Mouse (Mus musculus): ENCODE data around the gene Robo2.

The Robo2 gene

DNA sequence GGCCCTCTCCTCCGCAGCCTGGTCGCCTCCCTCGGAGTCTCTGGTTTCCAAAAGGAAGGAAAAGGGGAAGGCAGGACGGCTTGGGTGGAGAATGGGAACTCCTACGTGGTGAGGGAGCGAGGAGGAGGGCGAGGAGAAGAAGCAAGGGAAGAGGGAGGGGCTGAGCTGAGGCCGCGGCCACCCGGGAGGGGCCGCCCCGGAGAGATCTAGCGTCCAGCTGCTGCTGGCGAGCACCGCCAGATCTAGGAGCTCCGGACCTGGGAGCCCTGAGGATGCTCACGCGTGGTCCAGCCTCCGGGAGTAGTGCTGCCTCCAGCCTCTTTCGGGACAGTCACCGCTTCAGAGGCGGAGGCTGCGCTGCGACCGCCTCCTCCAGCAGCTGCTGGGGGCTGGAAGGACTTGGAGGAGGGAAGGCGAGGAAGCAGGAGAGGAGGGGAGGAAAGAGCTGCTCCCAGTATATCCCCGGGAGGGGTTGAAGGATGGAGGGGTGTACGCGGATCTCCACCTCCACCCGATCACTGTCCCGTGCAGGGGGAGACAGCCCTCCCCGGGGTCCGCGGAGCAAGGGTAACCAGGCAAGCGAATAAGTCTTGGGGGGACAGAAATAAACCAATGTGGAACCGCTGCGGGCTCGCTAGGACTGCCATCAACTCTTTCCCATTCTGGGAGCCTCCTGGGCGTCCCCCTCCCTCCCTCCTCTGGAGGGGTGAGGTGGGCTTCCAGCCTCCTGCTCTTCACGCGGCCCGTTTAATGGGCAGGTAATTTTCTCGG lies at the start of gene Robo2:
Gene Robo2, minus strand, starts transcription at position 345 of the 771 bp plus-strand sequence.
- DNase-seq = peak; percentile 32

DNA sequence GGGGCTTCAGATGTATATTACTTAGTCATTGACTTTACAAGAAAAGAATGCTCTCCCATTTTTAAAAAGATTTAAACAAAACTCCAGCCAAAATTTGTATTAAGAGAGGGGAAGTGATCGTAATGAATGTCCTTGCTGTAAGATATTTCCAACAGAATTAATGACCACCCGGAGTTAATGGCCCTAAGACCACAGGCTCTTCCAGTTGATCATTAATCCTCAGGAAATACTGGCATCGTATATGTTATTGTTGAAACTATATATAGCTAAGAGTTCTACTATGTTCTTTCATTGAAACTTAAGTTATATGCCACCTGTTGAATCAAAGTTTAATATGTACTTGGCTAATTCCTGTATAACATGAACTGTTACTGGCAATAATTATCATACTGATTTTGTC lies 46.5 kb upstream of the Robo2 start:
- no peak for DNase-seq

DNA sequence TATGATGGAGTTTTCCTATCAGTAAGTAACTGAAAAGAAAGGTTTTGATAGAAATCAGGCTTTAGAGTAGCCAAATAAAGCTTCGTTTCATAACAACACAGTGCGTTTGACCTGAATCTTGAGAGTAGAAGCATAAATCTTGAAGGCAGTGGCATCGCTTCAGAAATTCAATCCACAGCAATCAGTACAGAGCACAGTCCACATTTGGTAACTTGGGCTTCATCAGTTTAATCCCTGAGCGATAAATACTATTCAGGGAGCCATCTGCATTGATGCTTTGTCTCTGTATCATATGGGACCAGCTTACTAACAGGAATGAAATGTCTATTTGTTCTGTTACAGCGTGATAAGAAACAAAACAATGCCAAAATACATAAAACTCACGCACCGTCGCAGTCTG lies 46.1 kb upstream of the Robo2 start:
- DNase-seq = no peak

DNA sequence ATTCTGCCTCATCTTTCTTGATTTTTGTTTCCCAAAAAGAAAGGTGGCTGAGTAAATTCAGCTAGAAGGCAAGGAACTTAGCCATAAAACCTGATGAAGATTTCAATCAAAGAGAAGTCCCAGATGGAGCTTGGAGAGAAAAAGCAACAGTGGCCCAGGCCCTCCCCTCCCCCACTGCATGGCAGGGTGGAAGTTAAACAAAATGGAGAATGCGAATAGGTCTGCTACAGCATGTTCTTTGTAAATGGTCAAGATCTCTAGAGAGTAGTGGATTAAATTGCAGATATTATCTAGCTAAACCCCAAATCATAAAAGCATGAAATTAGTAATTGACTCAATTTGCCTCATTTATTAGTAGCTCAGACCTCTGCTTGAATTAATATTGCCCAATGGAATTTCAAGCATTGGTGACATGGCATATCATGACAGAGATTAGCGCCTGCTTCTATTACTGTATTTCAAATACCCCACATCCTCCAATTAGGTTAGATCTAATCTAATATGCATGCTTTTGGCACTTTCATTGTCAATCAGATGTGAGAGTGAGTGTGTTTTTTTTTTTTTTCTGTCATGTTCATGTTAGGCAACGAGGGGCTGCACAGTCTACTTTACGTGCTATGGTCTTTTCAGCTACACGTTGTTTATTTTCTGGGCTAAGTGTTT lies 45.3 kb upstream of the Robo2 start:
- no peak for DNase-seq

DNA sequence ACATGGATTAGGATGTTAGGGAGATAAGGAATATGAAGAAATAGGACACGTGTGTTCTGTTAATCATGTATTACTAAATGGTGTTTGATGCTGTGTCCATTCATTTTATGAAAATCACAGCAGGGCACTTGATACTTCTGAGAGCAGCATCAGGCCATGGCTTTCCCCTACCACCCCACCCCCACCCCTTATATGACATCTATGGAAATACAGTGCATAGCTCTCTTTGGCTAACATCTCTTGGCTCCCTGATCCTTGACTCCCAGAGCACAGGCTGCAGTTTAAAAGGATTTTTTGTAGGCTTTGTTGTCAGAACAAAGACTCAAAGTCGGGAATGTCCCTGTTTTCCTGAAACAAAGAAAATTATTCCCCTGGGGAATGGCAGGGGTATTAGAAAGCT lies 43.6 kb upstream of the Robo2 start:
- DNase-seq = no peak

DNA sequence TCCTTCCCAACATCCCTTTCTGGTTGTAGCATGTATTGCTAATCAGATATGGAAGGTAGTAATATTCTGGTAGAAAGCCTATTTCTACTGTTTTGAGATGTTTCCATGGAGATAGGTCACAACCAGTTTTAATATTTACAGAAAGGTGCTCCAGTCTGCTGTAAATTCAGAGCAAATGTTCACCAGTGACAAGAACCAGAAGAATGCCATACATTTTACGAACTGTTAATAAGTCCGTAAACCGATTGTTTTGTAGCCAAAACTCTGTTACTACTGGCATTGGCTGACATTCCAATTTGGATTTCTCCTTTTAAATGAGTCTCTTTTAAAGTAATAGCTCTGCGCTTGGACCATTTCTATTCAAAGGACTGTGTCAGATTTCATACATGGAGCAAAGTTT lies 36.4 kb upstream of the Robo2 start:
- DNase-seq = no peak

DNA sequence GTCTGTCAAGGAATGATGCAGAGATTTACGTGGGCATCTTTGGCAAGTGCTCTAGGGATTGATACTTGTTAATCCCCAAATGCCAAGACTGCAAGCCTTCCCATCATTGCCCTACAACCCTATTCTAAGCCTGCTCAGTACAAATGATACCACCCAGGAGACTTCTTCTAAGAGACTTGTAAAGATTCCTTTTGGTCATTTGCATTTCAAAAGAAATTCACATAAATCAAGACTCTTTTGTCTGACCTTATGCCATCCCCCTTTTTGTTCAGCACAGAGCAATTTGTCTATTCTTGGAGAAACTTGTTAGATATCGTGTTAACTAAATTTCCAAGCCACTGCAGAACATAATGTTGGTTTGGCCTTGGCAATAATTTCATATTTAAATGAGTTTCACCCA lies 15.4 kb upstream of the Robo2 start:
- DNase-seq = no peak

DNA sequence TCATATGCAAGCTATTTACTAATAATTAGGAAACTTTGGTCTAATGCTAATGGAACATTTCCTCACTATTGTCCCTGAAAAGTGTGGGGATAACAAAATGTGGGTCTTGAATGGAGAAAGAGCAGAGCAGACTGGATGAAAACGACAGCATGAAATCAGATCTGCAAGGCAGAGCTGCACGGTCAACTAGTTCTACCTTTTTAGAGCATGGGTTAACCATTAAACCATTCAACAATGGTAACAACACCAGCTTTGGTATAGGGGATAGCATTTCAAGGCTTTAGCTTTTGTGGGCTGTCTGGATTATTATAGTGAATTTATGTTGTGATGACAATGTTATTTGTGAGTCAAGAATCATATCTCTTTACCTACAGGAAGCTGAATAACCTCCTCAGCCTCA lies 8.7 kb upstream of the Robo2 start:
- no peak for DNase-seq

DNA sequence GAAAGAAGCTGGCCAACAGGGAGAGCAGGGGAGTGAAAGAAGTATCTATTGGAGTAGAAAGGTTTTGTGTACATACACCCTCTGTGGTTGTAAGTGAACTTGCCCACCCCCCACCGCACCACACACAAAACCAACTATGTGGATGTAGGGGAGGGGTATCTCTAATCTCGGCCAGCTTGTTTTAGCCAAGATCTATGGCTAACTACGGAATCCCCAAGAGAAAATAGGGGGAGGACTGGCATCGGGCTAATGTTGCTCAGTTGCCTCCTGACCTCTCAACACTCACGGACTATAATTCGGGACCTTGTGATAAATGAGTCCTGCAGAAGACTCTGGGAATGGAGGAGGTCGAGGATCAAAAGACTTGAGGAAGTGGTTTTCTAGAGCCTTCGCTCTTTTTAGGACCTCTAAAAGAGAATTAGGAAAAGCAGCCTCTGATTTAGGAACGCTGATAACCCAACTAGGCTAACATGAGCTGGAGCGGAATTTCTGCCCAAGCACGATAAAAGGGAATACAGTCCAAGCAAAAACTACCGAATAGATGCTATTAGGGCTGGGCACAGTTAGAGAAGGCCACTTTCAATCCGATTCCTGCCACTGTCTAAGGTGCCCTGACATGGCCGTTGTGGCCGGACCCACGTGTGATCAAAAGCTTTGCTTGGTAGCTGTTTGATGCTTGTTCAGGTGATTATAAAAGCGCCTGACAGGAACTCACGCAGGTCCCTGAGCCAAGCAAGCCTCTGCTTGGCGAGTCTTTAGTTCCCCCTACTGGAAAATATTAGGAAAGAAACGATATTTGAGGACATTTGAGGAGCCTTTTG lies 1.1 kb upstream of the Robo2 start:
- peak; percentile 41 for DNase-seq

DNA sequence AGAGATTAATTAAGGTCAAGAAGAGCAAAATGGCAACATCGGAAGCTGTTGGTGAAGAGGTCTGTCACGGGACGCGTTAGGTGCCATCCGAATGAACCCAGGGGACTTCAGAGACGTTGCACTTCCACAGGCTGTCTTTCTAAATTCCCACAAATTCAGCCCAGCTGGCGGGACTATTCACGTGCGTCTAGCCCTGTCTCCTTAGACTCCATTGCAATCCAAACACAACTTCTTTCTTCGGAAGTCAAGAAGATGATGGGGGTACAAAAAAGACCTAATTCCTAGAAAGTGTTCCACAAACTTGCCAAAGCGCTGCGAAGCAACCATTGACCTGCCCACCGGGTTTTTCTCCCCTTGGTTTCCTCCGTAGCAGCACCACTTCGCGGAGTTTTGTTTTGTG lies 604 bp downstream of the Robo2 start:
- DNase-seq = no peak

DNA sequence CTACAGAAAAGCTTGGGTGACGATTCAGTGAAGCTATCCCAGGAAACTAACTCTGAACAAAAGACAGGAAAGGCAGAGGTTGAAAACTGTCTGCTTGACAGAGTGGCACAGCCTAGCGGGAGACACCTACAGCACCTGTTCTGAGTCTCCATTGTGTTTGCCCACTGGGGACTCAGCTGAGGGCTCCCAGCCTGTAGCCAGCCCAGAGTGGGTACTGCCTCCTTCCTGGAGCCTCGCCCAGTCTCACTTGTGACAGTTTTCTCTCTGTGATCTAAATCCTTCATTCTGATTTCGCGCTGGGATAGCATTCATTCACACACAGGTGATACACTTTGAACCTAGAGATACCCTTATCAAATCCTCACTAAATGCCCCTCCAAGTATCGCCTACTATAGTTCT lies 1.5 kb downstream of the Robo2 start:
- no peak for DNase-seq

DNA sequence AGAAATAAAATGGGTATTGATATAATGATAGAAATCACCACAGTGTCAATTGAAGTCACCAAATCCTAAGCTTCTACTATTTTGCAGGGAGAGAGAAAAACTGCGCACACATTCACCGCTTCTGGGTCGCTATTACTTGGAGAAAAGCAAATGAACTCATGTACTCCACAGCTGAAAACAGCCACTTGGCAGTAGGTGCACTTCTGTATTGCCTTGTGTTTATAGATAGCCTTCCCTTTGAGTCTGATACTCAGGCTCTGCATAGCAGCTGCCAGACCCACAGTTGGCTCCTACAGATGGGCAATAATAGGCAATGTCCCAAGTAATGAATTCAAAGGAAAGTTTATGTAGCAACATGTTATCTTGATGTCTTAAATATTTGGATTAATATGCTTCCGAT lies 2.1 kb downstream of the Robo2 start:
- no peak for DNase-seq

DNA sequence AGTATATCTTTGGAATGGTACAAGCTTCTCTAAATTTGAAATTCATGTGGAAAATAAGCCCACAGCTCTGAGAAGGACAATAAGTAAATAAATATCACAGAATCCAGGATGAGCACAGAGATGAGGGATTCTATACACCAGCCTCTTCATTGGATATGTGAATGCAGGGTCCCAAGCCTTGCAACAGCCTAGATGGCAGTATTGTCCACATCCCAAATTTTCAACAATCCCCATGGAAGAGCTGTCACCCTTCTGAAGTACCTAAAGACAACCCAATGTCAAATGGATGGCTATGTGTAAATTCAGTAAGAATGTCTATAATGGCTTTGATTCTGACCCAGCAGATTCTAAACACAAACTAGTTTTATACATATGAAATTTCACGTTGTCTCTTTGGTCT lies 3.1 kb downstream of the Robo2 start:
- no peak for DNase-seq

DNA sequence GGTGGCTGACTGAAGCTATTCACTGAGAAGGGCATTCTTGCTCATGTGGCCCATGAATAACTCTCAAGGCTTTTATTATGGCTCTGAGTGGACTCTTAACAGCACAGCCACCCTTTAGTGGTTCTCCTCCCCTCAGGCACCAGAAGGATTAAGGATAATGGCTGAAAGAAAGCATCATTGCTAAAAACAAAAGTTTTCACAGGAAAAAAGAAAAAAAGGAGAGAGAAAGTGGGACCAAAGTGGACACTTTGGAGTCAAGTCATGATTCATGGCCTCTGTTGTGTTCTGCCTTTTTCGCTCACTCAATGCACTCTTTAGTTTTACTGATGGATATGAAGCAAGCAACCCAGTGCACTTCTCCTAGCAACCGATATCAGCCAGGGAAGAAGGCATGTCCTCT lies 14.3 kb downstream of the Robo2 start:
- no peak for DNase-seq

DNA sequence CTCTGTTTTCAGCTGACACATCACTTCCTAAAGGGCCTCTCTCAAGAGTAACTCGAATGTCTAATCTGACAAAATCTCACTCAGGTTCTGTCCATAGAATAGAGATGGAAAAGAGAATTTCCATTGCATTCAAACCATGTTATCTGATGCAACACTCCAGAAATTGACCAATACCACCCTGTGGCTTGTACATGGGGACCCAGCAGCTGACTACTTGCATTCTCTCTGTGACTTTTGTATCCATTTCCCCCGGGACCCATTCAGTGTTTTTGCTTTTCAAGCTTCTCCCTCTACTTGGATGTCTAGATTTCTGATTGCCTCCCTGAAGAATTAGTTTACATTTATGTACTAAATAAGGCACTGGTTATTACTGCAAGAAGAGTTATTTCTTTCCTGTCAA lies 15.9 kb downstream of the Robo2 start:
- DNase-seq = no peak

DNA sequence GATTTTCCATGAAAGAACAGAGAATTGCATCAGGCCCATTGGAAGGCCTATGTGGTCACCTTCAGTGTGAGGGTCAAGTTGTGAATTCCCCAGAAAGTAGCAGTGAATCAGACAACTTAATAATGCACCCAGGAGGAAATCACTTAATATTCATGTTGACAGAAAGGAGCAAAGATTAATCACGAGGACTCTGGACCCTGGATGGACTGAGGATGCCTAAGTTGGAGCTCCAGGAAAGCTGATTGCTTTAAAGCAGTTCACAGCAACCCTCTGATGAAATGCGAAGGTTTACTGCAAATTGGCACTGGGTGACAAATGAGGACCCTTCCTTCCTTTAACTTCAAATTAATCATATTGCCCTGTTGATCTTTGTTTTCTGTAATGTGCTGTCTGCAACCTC lies 32.2 kb downstream of the Robo2 start:
- no peak for DNase-seq

DNA sequence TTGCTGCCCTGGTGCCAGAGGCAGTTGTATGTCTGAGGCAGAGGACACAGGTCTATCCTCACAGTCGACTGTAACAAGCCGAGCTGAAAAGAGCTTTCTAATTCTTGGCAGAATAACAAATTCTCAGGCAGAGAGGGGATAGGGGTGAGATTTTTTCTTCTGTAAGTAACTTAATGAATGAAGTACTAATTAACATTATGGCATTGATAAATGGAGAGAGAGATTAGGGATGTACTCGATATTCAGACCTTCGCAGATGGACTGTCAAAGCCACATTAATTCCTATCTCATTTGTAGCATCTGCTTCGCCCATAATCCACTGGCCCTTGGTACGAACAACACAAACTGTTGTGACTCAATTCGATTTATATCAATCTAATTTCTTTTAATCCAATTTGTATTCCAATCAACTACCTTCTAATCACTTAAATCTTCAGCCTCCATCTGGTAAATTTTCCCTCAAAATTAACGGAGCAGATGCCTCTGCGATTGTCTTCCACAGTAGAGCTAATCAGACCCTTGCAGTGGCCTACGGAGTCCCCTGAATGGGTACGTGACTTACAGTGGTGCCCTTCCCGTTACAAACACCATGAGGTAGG lies 36.2 kb downstream of the Robo2 start:
- no peak for DNase-seq

DNA sequence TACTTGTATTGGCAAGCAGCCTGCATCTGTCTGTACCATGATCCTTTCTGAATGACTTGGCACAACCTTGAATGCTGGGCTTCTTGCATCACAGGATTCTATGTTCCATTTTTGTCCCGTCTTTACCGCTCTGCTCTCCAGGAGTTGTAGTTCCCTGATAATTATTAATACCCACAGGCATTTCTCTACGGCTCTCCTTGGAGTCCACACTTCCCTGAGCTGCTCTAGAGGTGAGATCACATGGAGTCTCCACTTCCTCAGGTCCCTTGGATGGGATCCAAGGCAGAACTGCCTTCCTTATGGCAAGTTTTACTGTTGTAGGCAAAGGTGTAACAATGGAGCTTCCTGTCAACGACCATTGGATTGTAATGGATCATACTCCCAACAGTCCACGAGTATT lies 37.1 kb downstream of the Robo2 start:
- no peak for DNase-seq

DNA sequence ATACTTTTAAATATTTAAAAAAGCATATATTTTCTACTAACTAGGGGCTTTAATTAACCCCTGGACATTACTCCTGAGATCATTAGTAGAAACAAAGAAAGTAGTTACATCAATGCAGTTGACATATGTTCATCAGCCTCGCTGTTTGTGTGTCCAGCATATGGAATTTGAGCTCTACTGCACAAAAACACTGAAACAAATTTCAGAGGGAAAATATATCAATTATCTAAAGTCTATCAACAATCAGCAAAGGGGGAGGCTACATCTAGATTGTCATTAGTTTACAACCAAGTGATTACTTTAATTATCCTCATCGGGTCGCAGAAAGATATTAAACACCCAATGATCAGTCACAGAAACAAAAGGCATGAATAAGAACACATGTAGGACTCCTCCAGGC lies 38.2 kb downstream of the Robo2 start:
- DNase-seq = no peak

DNA sequence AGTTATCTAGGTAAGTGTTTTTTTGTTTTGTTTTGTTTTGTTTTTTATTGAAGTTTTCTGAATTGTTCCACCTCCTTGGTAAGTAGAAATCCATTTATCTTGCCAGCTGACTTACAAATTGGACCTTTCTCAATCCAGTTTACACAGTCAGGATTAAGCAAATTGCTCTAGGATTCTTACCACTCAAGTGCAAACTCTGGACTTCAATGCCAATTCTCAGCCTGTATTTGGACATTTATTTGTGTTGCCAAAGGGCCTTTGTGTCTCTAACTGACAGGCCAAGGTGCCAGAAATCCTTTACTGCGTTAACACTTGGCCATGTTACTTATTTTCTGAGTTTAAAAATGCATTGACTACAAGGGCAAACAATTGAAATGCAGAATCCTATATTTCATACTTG lies 38.7 kb downstream of the Robo2 start:
- no peak for DNase-seq

DNA sequence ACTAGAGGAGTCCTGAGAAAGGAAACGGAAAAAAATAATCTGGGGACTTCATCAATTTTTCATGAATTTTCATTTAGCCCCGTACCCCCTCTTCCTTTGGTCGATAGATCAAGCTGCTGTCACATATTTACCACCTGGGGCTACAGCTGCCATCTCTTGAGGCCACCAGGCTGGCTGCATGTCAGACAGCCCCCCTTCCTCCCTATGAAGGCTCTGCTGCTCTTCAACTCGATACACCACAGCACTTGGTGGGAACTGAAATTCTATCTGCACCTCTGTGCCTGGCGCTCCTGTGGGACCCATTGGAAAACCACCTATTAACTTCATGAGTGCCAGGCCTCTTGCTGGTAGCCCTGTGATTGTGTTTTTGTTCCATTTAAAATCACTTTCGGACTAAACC lies 63.2 kb downstream of the Robo2 start:
- DNase-seq = no peak

DNA sequence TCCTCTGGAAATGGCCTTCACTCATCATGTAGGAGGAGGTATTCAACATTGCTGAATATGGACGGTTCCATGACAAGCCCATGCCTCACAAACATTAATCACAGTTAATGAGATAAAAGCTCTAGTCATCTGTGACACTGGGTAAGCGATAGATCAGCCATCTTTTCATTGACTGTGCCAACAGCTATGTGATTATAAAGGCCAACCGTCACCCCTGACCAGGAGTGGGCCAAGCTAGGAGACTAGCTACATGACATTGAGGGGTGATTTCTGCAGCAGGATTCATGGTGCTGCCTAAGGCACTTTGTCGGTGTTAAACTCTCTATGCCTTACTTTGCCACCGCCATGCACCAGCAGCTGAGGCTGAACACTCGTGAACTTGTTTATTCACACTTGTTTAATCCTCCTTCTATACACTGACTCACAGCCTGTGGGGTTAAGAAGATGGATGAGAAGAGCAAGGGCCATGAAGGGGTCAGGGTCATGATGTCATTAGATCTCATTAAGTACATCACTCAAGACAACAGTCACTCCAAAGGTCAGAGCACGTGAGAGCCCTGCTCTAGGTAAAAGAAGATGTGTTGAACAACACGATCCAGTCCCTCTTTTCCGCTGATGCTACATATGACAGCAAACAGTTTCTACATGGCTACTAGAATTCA lies 72.5 kb downstream of the Robo2 start:
- DNase-seq = no peak

All from kidney, adult 9 months (tissue).